In genomic region chr2:104121681-104122504, GRCm38 (mm10) we compare ENCODE assay signal across 8 mouse cellular contexts. TPM values are rescaled to one million over a fixed set of nuclear protein-coding genes. Genes with fewer than 3 reads are reported as not detected.
A peak's percentile ranks its signal among the peaks of the same experiment; 100 is the strongest.
DNase-seq lines count a peak whose midpoint lies in the region; ATAC-seq and TF ChIP-seq lines count a peak whose summit lies in the region.

No protein-coding gene starts in this region.

- intact Hi-C loops in gastrocnemius, adult 2 months (cut with DNase I): loop anchor here (2.0 to 5.0 kb wide), 2 partner anchors 87 to 470 kb away; partner anchors contain the start of gene Cstf3
- intact Hi-C loops in gastrocnemius, postnatal 36 days (cut with DNase I): loop anchor here (10.0 kb wide), 2 partner anchors 87 to 373 kb away; partner anchors contain the start of gene Hipk3
- intact Hi-C loops in left cerebral cortex, postnatal 14 days (cut with DNase I): loop anchor here (10.0 kb wide), 1 partner anchor 87 kb away; no protein-coding TSS in a partner anchor

- H3K9ac ChIP-seq in embryonic facial prominence, embryonic 12.5 days: no peak overlapping the region
- H3K9ac ChIP-seq in hindbrain, embryonic 12.5 days: no peak overlapping the region
- peak overlapping the region; percentile 98 for H3K9ac ChIP-seq in liver, postnatal 0 days (replicated peaks)

- H3K4me2 ChIP-seq in embryonic facial prominence, embryonic 12.5 days (replicated peaks): peak overlapping the region; percentile 97
- peak overlapping the region; percentile 73 for H3K4me2 ChIP-seq in hindbrain, embryonic 12.5 days (replicated peaks)
- peak overlapping the region; percentile 99 for H3K4me2 ChIP-seq in liver, postnatal 0 days (ENCODE audit: low read depth, low read length)

- no peaks in the 10 kb centered on the region for H3K36me3 ChIP-seq in embryonic facial prominence, embryonic 12.5 days
- no peaks in the 10 kb centered on the region for H3K36me3 ChIP-seq in hindbrain, embryonic 12.5 days
- H3K36me3 ChIP-seq in liver, postnatal 0 days (replicated peaks; ENCODE audit: insufficient read depth, low read length): peaks cover 4% of the 10 kb centered on the region; the same call in 1 of the 2 replicates

- peaks cover 14% of the 10 kb centered on the region; the same call in 1 of the 2 replicates for H3K27me3 ChIP-seq in embryonic facial prominence, embryonic 12.5 days
- H3K27me3 ChIP-seq in hindbrain, embryonic 12.5 days: peaks cover 28% of the 10 kb centered on the region
- 0 out of 2 replicates have a peak, but pooled peaks cover 3% of the 10 kb centered on the region for H3K27me3 ChIP-seq in liver, postnatal 0 days (ENCODE audit: insufficient read depth, low read length)

- H3K4me3 ChIP-seq in gastrocnemius, adult 2 months: peak overlapping the region; percentile 83
- H3K4me3 ChIP-seq in embryonic facial prominence, embryonic 12.5 days: peak overlapping the region; percentile 71
- peak overlapping the region; percentile 75 for H3K4me3 ChIP-seq in hindbrain, embryonic 12.5 days
- peak overlapping the region; percentile 93 for H3K4me3 ChIP-seq in liver, postnatal 0 days (ENCODE audit: low read depth, low read length)

- no peak for TF ChIP-seq CTCF in gastrocnemius, adult 2 months (IDR thresholded peaks at IDR 0.05)
- no peak for TF ChIP-seq CTCF in liver, postnatal 0 days (IDR thresholded peaks at IDR 0.05; ENCODE audit: low read depth)

- H3K4me1 ChIP-seq in embryonic facial prominence, embryonic 12.5 days: peaks cover 8% of the 10 kb centered on the region
- H3K4me1 ChIP-seq in hindbrain, embryonic 12.5 days: peaks cover 5% of the 10 kb centered on the region
- H3K4me1 ChIP-seq in liver, postnatal 0 days (ENCODE audit: insufficient read depth): peaks cover 25% of the 10 kb centered on the region

- 78% methylated on average over 8 of the region's 8 CpGs for WGBS in embryonic facial prominence, embryonic 12.5 days
- WGBS in hindbrain, embryonic 12.5 days: 81% methylated on average over 8 of the region's 8 CpGs
- WGBS in liver, postnatal 0 days (ENCODE audit: insufficient replicate concordance): 48% methylated on average over 8 of the region's 8 CpGs

- no peak for DNase-seq in gastrocnemius, adult 2 months
- DNase-seq in gastrocnemius, postnatal 36 days: no peak
- DNase-seq in liver, postnatal 0 days: peak; percentile 48
- no peak for DNase-seq in layer of hippocampus, postnatal 25 days (ENCODE audit: extremely low spot score in 1 of 2, low spot score in 1 of 2)
- DNase-seq in thymus, adult 18-20 months: no peak
- no peak for DNase-seq in left cerebral cortex, postnatal 14 days (ENCODE audit: low spot score in 2 of 2)

- peak; percentile 100 for TF ChIP-seq EP300 in liver, postnatal 0 days (IDR thresholded peaks at IDR 0.05; ENCODE audit: low read depth)

- H3K27ac ChIP-seq in gastrocnemius, adult 2 months: peak overlapping the region; percentile 93
- no peak overlapping the region for H3K27ac ChIP-seq in embryonic facial prominence, embryonic 12.5 days
- H3K27ac ChIP-seq in hindbrain, embryonic 12.5 days: no peak overlapping the region
- H3K27ac ChIP-seq in liver, postnatal 0 days (ENCODE audit: low read depth): peak overlapping the region; percentile 97

- ATAC-seq in embryonic facial prominence, embryonic 12.5 days (ENCODE audit: insufficient number of reproducible peaks, insufficient read depth, low FRiP score, low TSS enrichment): no peak
- ATAC-seq in hindbrain, embryonic 12.5 days (ENCODE audit: low FRiP score): no peak
- ATAC-seq in liver, postnatal 0 days: peak; percentile 69

- no peaks in the 10 kb centered on the region for H3K9me3 ChIP-seq in embryonic facial prominence, embryonic 12.5 days
- H3K9me3 ChIP-seq in hindbrain, embryonic 12.5 days (replicated peaks): no peaks in the 10 kb centered on the region
- no peaks in the 10 kb centered on the region for H3K9me3 ChIP-seq in liver, postnatal 0 days (ENCODE audit: low read length)

RNA-seq across cellular contexts. Expression of gene A930018P22Rik, which starts 0.7 kb away (rescaled TPM):
- total RNA-seq in gastrocnemius, adult 2 months (2021): under 1 TPM; 0.39 to 0.61 TPM
- under 1 TPM; 0.43 to 0.54 TPM for total RNA-seq in gastrocnemius, postnatal 36 days (2021)
- not detected in 2 replicates for polyA plus RNA-seq in embryonic facial prominence, embryonic 12.5 days (2016; fragmentation: Nextera tagmentation; extraction: Ambion mirVana)
- polyA plus RNA-seq in hindbrain, embryonic 12.5 days (2016; fragmentation: Nextera tagmentation; extraction: Ambion mirVana): not detected in 2 replicates
- polyA plus RNA-seq in liver, postnatal 0 days (2015; fragmentation: Nextera tagmentation; extraction: Ambion mirVana): 0.70 and 1.3 TPM in 2 replicates
- total RNA-seq in layer of hippocampus, postnatal 25 days (2021): under 1 TPM; 0.44 to 0.47 TPM
- under 1 TPM in 1 of 2 experiments, not detected in 1; 0.44 TPM for total RNA-seq in left cerebral cortex, postnatal 14 days (2021)

RNA-seq across cellular contexts. Expression of gene Cd59a, which starts 26.3 kb away (rescaled TPM):
- total RNA-seq in gastrocnemius, adult 2 months (2021): 10 to 100 TPM; 14.3 to 18.4 TPM
- total RNA-seq in gastrocnemius, postnatal 36 days (2021): 10 to 100 TPM; 19.7 to 22.2 TPM
- 22.3 and 23.0 TPM in 2 replicates for polyA plus RNA-seq in embryonic facial prominence, embryonic 12.5 days (2016; fragmentation: Nextera tagmentation; extraction: Ambion mirVana)
- 23.2 and 23.3 TPM in 2 replicates for polyA plus RNA-seq in hindbrain, embryonic 12.5 days (2016; fragmentation: Nextera tagmentation; extraction: Ambion mirVana)
- polyA plus RNA-seq in liver, postnatal 0 days (2015; fragmentation: Nextera tagmentation; extraction: Ambion mirVana): 73.8 and 76.9 TPM in 2 replicates
- total RNA-seq in layer of hippocampus, postnatal 25 days (2021): 1 to 10 TPM; 3.8 TPM
- 1 to 10 TPM; 2.0 to 2.1 TPM for total RNA-seq in left cerebral cortex, postnatal 14 days (2021)

RNA-seq across cellular contexts. Expression of gene Cd59b, which starts 52.2 kb away (rescaled TPM):
- 1 to 10 TPM; 1.7 to 4.2 TPM for total RNA-seq in gastrocnemius, adult 2 months (2021)
- 1 to 10 TPM; 1.6 to 2.9 TPM for total RNA-seq in gastrocnemius, postnatal 36 days (2021)
- polyA plus RNA-seq in embryonic facial prominence, embryonic 12.5 days (2016; fragmentation: Nextera tagmentation; extraction: Ambion mirVana): 4.0 and 5.1 TPM in 2 replicates
- polyA plus RNA-seq in hindbrain, embryonic 12.5 days (2016; fragmentation: Nextera tagmentation; extraction: Ambion mirVana): 2.5 and 3.2 TPM in 2 replicates
- 4.4 and 4.5 TPM in 2 replicates for polyA plus RNA-seq in liver, postnatal 0 days (2015; fragmentation: Nextera tagmentation; extraction: Ambion mirVana)
- under 1 TPM; 0.75 to 0.98 TPM for total RNA-seq in layer of hippocampus, postnatal 25 days (2021)
- total RNA-seq in left cerebral cortex, postnatal 14 days (2021): under 1 TPM; 0.59 to 0.88 TPM

RNA-seq across cellular contexts. Expression of gene Gm10799, which starts 53.5 kb away (rescaled TPM):
- total RNA-seq in gastrocnemius, adult 2 months (2021): not detected
- total RNA-seq in gastrocnemius, postnatal 36 days (2021): not detected
- not detected in 2 replicates for polyA plus RNA-seq in embryonic facial prominence, embryonic 12.5 days (2016; fragmentation: Nextera tagmentation; extraction: Ambion mirVana)
- polyA plus RNA-seq in hindbrain, embryonic 12.5 days (2016; fragmentation: Nextera tagmentation; extraction: Ambion mirVana): not detected in 2 replicates
- polyA plus RNA-seq in liver, postnatal 0 days (2015; fragmentation: Nextera tagmentation; extraction: Ambion mirVana): not detected in 2 replicates
- not detected for total RNA-seq in layer of hippocampus, postnatal 25 days (2021)
- total RNA-seq in left cerebral cortex, postnatal 14 days (2021): not detected

RNA-seq across cellular contexts. Expression of gene Gm10912, which starts 56.3 kb away (rescaled TPM):
- total RNA-seq in gastrocnemius, adult 2 months (2021): under 1 TPM; 0.36 to 0.38 TPM
- total RNA-seq in gastrocnemius, postnatal 36 days (2021): under 1 TPM; 0.25 to 0.26 TPM
- not detected in 2 replicates for polyA plus RNA-seq in embryonic facial prominence, embryonic 12.5 days (2016; fragmentation: Nextera tagmentation; extraction: Ambion mirVana)
- not detected in 2 replicates for polyA plus RNA-seq in hindbrain, embryonic 12.5 days (2016; fragmentation: Nextera tagmentation; extraction: Ambion mirVana)
- polyA plus RNA-seq in liver, postnatal 0 days (2015; fragmentation: Nextera tagmentation; extraction: Ambion mirVana): 0.11 TPM in 1 of 2 replicates, not detected in the other
- total RNA-seq in layer of hippocampus, postnatal 25 days (2021): under 1 TPM; 0.37 to 0.59 TPM
- total RNA-seq in left cerebral cortex, postnatal 14 days (2021): under 1 TPM; 0.19 to 0.35 TPM

Comparison
In these comparisons a context has a peak if more than half of its experiments do, and no peak if none do; other contexts are left out.
1. H3K27ac ChIP-seq: peak in gastrocnemius, adult 2 months (single experiment) and liver, postnatal 0 days (single experiment); none in embryonic facial prominence, embryonic 12.5 days (single experiment) and hindbrain, embryonic 12.5 days (single experiment).
2. Peak in every context shown above with its lines, with median percentiles within 50 percentile points of each other: H3K4me3 ChIP-seq and H3K4me2 ChIP-seq.